Mouse (Mus musculus) lung, adult 2 months (tissue): ENCODE results near the gene St7.

ENCODE experiments used
- CTCF ChIP-seq: fragments of 200-500 bp; IDR thresholded peaks from 2 replicates; pipeline ENCODE4 v1.5.1; 2011; ENCODE audit warnings: mild to moderate bottlenecking, low read length, control low read depth; ENCODE audit not compliant: insufficient read depth
- POLR2A ChIP-seq: fragments of 200-500 bp; IDR thresholded peaks from 2 replicates; pipeline ENCODE4 v1.6.1; 2011; ENCODE audit warnings: low read depth, mild to moderate bottlenecking, control low read depth, low read length, borderline replicate concordance; ENCODE audit errors: extremely low read depth

- TF ChIP-seq POLR2A = no peak
- no peak for TF ChIP-seq CTCF
These were observed 135.6 kb downstream of the St7 start for GRCm38 (mm10) chr6:17828382-17828781.
